Comparison of ENCODE assay signal across 8 mouse cellular contexts in the genomic region with DNA sequence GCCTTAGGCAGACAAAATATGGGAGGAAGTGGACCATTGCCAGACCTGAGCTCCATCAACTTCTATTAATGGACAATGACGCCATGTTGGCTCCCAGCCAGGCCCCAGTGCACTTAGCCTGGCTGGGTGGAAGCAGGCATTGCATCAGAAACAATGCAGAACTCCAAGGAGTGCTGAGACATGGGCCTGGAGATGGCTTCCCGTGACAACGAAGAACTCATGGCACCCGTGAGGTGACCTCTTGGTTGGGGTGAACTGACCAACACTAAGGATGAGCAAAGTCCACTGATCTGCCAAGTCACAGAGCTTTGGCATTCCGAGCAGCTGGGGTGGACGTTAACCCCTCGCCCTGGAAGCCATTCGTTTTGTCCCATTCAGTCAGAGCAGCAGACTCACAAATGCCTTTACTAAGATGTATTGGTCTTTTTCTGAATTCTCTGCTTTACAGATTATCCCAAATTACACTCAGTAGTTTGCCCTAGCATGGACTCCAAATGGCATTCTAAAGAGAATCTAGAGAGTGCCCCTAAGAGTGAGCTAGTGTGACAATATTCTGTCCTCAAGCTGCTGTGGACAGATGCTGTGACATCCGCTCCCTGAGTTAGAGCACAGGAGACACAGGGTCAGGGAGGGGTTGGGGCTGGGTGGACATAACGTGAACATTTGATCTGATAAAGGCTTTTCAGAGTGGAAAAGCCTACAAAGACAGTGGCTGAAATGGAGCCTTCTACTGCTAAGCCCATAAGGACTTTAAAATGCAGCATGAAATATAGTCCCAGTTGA.
A peak's percentile ranks its signal among the peaks of the same experiment; 100 is the strongest.
DNase-seq lines count a peak whose midpoint lies in the region; ATAC-seq and TF ChIP-seq lines count a peak whose summit lies in the region.

No protein-coding gene starts in this region.

- peak; percentile 81 for DNase-seq in midbrain, postnatal 0 days (ENCODE audit: low spot score)
- DNase-seq in cerebellum, adult 8-10 months, result peak; percentile 45
- peak; percentile 92 to 94 for DNase-seq in heart, adult 18-20 months
- peak; percentile 91 for DNase-seq in limb, embryonic 14.5 days (ENCODE audit: low spot score)
- peak; percentile 46 for DNase-seq in right cerebral cortex, adult 18-20 months
- DNase-seq in thymus, postnatal 14 days, result no peak

- H3K27me3 ChIP-seq in midbrain, postnatal 0 days (ENCODE audit: insufficient read depth, low read length), result no peaks in the 10 kb centered on the region
- no peaks in the 10 kb centered on the region for H3K27me3 ChIP-seq in midbrain, embryonic 13.5 days
- H3K27me3 ChIP-seq in kidney, embryonic 14.5 days (ENCODE audit: control insufficient read depth, insufficient read depth, low read length), result no peaks in the 10 kb centered on the region
- no peaks in the 10 kb centered on the region for H3K27me3 ChIP-seq in limb, embryonic 14.5 days (ENCODE audit: control insufficient read depth, insufficient read depth, low read length)

- H3K4me2 ChIP-seq in midbrain, postnatal 0 days (ENCODE audit: low read depth, low read length, poor library complexity, severe bottlenecking), result no peak overlapping the region
- H3K4me2 ChIP-seq in midbrain, embryonic 13.5 days (replicated peaks), result no peak overlapping the region
- H3K4me2 ChIP-seq in kidney, embryonic 14.5 days (replicated peaks; ENCODE audit: low read depth, low read length), result no peak overlapping the region
- no peak overlapping the region for H3K4me2 ChIP-seq in limb, embryonic 14.5 days (replicated peaks; ENCODE audit: low read depth, low read length, severe bottlenecking)

- no peak overlapping the region for H3K4me3 ChIP-seq in midbrain, postnatal 0 days (ENCODE audit: low read depth, low read length)
- no peak overlapping the region for H3K4me3 ChIP-seq in midbrain, embryonic 13.5 days (replicated peaks)
- no peak overlapping the region for H3K4me3 ChIP-seq in kidney, embryonic 14.5 days (ENCODE audit: low read length)
- no peak overlapping the region for H3K4me3 ChIP-seq in limb, embryonic 14.5 days (replicated peaks; ENCODE audit: low read length)

- no peaks in the 10 kb centered on the region for H3K4me1 ChIP-seq in midbrain, postnatal 0 days (ENCODE audit: insufficient read depth, low read length)
- H3K4me1 ChIP-seq in midbrain, embryonic 13.5 days (replicated peaks), result no peaks in the 10 kb centered on the region
- H3K4me1 ChIP-seq in kidney, embryonic 14.5 days (ENCODE audit: control insufficient read depth, insufficient read depth, low read length), result peaks cover 6% of the 10 kb centered on the region; the same call in 1 of the 2 replicates
- H3K4me1 ChIP-seq in limb, embryonic 14.5 days (ENCODE audit: control insufficient read depth, insufficient read depth, low read length), result peaks cover 13% of the 10 kb centered on the region

- H3K9ac ChIP-seq in midbrain, postnatal 0 days (replicated peaks; ENCODE audit: low read length, poor library complexity, severe bottlenecking), result no peak overlapping the region
- no peak overlapping the region for H3K9ac ChIP-seq in midbrain, embryonic 13.5 days (replicated peaks)
- no peak overlapping the region for H3K9ac ChIP-seq in kidney, embryonic 14.5 days (ENCODE audit: low read depth, low read length)
- H3K9ac ChIP-seq in limb, embryonic 14.5 days (ENCODE audit: low read depth, low read length, severe bottlenecking), result no peak overlapping the region

- WGBS in midbrain, postnatal 0 days, result 74% methylated on average over 10 of the region's 10 CpGs
- WGBS in midbrain, embryonic 13.5 days, result 87% methylated on average over 10 of the region's 10 CpGs
- 34% methylated on average over 10 of the region's 10 CpGs for WGBS in kidney, embryonic 14.5 days
- WGBS in limb, embryonic 14.5 days, result 48% methylated on average over 10 of the region's 10 CpGs

- H3K27ac ChIP-seq in midbrain, postnatal 0 days (ENCODE audit: low read depth, low read length), result no peak overlapping the region
- H3K27ac ChIP-seq in midbrain, embryonic 13.5 days, result no peak overlapping the region
- peak overlapping the region; percentile 24; the same call in 1 of the 2 replicates for H3K27ac ChIP-seq in kidney, embryonic 14.5 days (ENCODE audit: low read depth, low read length)
- no peak overlapping the region for H3K27ac ChIP-seq in limb, embryonic 14.5 days (replicated peaks; ENCODE audit: low read depth, low read length)

- no peaks in the 10 kb centered on the region for H3K9me3 ChIP-seq in midbrain, postnatal 0 days (ENCODE audit: low read length)
- no peaks in the 10 kb centered on the region for H3K9me3 ChIP-seq in midbrain, embryonic 13.5 days
- H3K9me3 ChIP-seq in kidney, embryonic 14.5 days (ENCODE audit: control insufficient read depth, low read length), result peaks cover 4% of the 10 kb centered on the region; the same call in 1 of the 2 replicates
- H3K9me3 ChIP-seq in limb, embryonic 14.5 days (ENCODE audit: control insufficient read depth, low read length), result no peaks in the 10 kb centered on the region

- ATAC-seq in midbrain, postnatal 0 days (ENCODE audit: low FRiP score), result 0 out of 2 replicates have a peak, but pooled peaks have one; percentile 34
- ATAC-seq in midbrain, embryonic 13.5 days, result no peak
- ATAC-seq in kidney, embryonic 14.5 days (ENCODE audit: low FRiP score, low TSS enrichment), result peak; percentile 79
- peak; percentile 57; the same call in 1 of the 2 replicates for ATAC-seq in limb, embryonic 14.5 days (ENCODE audit: low FRiP score, low read depth)

- TF ChIP-seq POLR2A in limb, embryonic 14.5 days (IDR thresholded peaks at IDR 0.05; ENCODE audit: borderline replicate concordance, extremely low read depth, insufficient read depth, insufficient read length), result no peak

- H3K36me3 ChIP-seq in midbrain, postnatal 0 days (ENCODE audit: insufficient read depth, low read length), result no peaks in the 10 kb centered on the region
- no peaks in the 10 kb centered on the region for H3K36me3 ChIP-seq in midbrain, embryonic 13.5 days
- H3K36me3 ChIP-seq in kidney, embryonic 14.5 days (ENCODE audit: control insufficient read depth, insufficient read depth, low read length), result no peaks in the 10 kb centered on the region
- H3K36me3 ChIP-seq in limb, embryonic 14.5 days (ENCODE audit: control insufficient read depth, insufficient read depth, low read length), result no peaks in the 10 kb centered on the region

- TF ChIP-seq CTCF in midbrain, postnatal 0 days (IDR thresholded peaks at IDR 0.05), result no peak
